Mouse (Mus musculus): ENCODE measurements at regions not wholly inside any gene's neighbourhood (a gene's known extent, or its start where the extent isn't known, plus 50 kb on each side); places are given as distances from the start of the nearest gene placed in this dataset.

GRCm38 (mm10) chr7:36420741-36421140 is 277.2 kb upstream of the Tshz3 start:
- DNase-seq (ENCODE audit: low read depth, low spot score), result peak; percentile 60

- DNase-seq (ENCODE audit: low read depth, low spot score), result peak; percentile 24
Measured at GRCm38 (mm10) chr7:36449181-36449915, 248.6 kb upstream of the Tshz3 start.

- no peak for DNase-seq (ENCODE audit: low read depth, low spot score)
Measured at GRCm38 (mm10) chr7:36453816-36454215, 244.1 kb upstream of the Tshz3 start.

- no peak for DNase-seq (ENCODE audit: low read depth, low spot score)
Measured at GRCm38 (mm10) chr7:36456080-36456479, 241.8 kb upstream of the Tshz3 start.

GRCm38 (mm10) chr7:36462422-36462833 is 235.5 kb upstream of the Tshz3 start:
- DNase-seq (ENCODE audit: low read depth, low spot score), result no peak

GRCm38 (mm10) chr7:36469386-36469785 is 228.5 kb upstream of the Tshz3 start:
- no peak for DNase-seq (ENCODE audit: low read depth, low spot score)

- no peak for DNase-seq (ENCODE audit: low read depth, low spot score)
Measured at GRCm38 (mm10) chr7:36473532-36473931, 224.4 kb upstream of the Tshz3 start.

- no peak for DNase-seq (ENCODE audit: low read depth, low spot score)
Measured at GRCm38 (mm10) chr7:36476434-36476833, 221.5 kb upstream of the Tshz3 start.

- DNase-seq (ENCODE audit: low read depth, low spot score), result no peak
Measured at GRCm38 (mm10) chr7:36476851-36477644, 220.9 kb upstream of the Tshz3 start.

- DNase-seq (ENCODE audit: low read depth, low spot score), result no peak
Measured at GRCm38 (mm10) chr7:36488155-36488554, 209.8 kb upstream of the Tshz3 start.

- DNase-seq (ENCODE audit: low read depth, low spot score), result no peak
Measured at GRCm38 (mm10) chr7:36491173-36491581, 206.7 kb upstream of the Tshz3 start.

- DNase-seq (ENCODE audit: low read depth, low spot score), result no peak
Measured at GRCm38 (mm10) chr7:36504010-36504875, 193.7 kb upstream of the Tshz3 start.

- DNase-seq (ENCODE audit: low read depth, low spot score), result no peak
Measured at GRCm38 (mm10) chr7:36507895-36508431, 190.0 kb upstream of the Tshz3 start.

- no peak for DNase-seq (ENCODE audit: low read depth, low spot score)
Measured at GRCm38 (mm10) chr7:36513680-36514079, 184.2 kb upstream of the Tshz3 start.

GRCm38 (mm10) chr7:36516094-36516663 is 181.7 kb upstream of the Tshz3 start:
- DNase-seq (ENCODE audit: low read depth, low spot score), result no peak

GRCm38 (mm10) chr7:36519027-36519426 is 178.9 kb upstream of the Tshz3 start:
- DNase-seq (ENCODE audit: low read depth, low spot score), result no peak

- DNase-seq (ENCODE audit: low read depth, low spot score), result no peak
Measured at GRCm38 (mm10) chr7:36522960-36523359, 175.0 kb upstream of the Tshz3 start.

- no peak for DNase-seq (ENCODE audit: low read depth, low spot score)
Measured at GRCm38 (mm10) chr7:36526148-36526547, 171.8 kb upstream of the Tshz3 start.

GRCm38 (mm10) chr7:36526692-36527091 is 171.2 kb upstream of the Tshz3 start:
- DNase-seq (ENCODE audit: low read depth, low spot score), result no peak

GRCm38 (mm10) chr7:36529504-36530065 is 168.3 kb upstream of the Tshz3 start:
- no peak for DNase-seq (ENCODE audit: low read depth, low spot score)

- DNase-seq (ENCODE audit: low read depth, low spot score), result no peak
Measured at GRCm38 (mm10) chr7:36531559-36531958, 166.4 kb upstream of the Tshz3 start.

Data from telencephalon, adult 2 months (tissue).